Mouse (Mus musculus): ENCODE data around the gene Sugct.

- TF ChIP-seq MAFK (IDR thresholded peaks at IDR 0.05; ENCODE audit: insufficient read depth, low read depth, low read length) (no peak), ZNF384 (IDR thresholded peaks at IDR 0.05; ENCODE audit: low read depth, low read length) (no peak), HCFC1 (IDR thresholded peaks at IDR 0.05; ENCODE audit: borderline replicate concordance, insufficient read depth, low read length) (no peak)
Measured at GRCm38 (mm10) chr13:17420557-17420956, 274.8 kb downstream of the Sugct start.
